In the genomic region with DNA sequence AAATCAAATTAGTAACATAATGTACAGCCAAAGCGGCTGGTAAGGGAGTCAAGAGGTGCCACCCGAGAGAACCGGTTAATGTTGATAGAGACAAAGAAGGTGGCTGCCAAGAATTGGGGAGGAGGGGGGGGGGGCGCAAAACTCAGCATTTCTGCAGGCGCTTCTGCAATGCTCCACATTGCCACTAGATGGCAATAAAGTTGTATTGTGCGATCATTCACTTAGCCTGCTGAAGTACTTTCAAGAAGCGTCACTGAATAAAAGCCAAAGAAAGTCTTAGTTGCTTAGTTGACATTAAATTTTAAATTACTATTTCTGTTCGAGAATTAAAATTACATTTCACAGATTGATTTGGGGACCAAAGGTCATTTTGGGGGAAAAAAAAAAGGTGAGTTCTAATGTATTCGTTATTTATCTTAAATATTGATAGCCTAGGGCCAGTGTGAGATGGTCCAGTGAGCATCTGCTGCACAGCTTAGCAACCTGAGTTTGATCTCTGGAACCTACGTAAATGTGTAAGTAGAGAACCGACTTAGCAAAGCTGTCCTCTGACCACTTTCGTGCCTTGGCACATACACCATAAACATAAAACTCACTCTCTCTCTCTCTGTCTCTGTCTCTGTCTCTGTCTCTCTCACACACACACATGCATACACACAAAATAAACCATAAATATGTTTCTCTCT, we compare ENCODE assay signal across 7 mouse cellular contexts.
A peak's percentile ranks its signal among the peaks of the same experiment; 100 is the strongest.
DNase-seq lines count a peak whose midpoint lies in the region; ATAC-seq and TF ChIP-seq lines count a peak whose summit lies in the region.

No protein-coding gene starts in this region.

- TF ChIP-seq POLR2A in small intestine, adult 2 months (IDR thresholded peaks at IDR 0.05; ENCODE audit: low read depth, low read length) = no peak

- peak; percentile 96 for TF ChIP-seq CTCF in hindbrain, postnatal 0 days (IDR thresholded peaks at IDR 0.05; ENCODE audit: low read depth)
- peak; percentile 51; the same call in 1 of the 2 replicates for TF ChIP-seq CTCF in small intestine, adult 2 months (IDR thresholded peaks at IDR 0.05; ENCODE audit: extremely low read depth, insufficient read length, insufficient replicate concordance, low read depth, low read length)

- no peak overlapping the region for H3K9ac ChIP-seq in hindbrain, postnatal 0 days (replicated peaks; ENCODE audit: low read length)

- peaks cover 15% of the 10 kb centered on the region for H3K27me3 ChIP-seq in embryonic facial prominence, embryonic 10.5 days (replicated peaks; ENCODE audit: low read depth, poor library complexity, severe bottlenecking)
- H3K27me3 ChIP-seq in hindbrain, postnatal 0 days (ENCODE audit: insufficient read depth, low read length) = no peaks in the 10 kb centered on the region
- H3K27me3 ChIP-seq in small intestine, adult 2 months (ENCODE audit: control insufficient read depth, insufficient read depth, low read length) = no peaks in the 10 kb centered on the region

- H3K36me3 ChIP-seq in embryonic facial prominence, embryonic 10.5 days (replicated peaks) = no peaks in the 10 kb centered on the region
- H3K36me3 ChIP-seq in hindbrain, postnatal 0 days (ENCODE audit: insufficient read depth, low read length) = no peaks in the 10 kb centered on the region
- no peaks in the 10 kb centered on the region for H3K36me3 ChIP-seq in small intestine, adult 2 months (ENCODE audit: control insufficient read depth, insufficient read depth, low read length)

- H3K27ac ChIP-seq in embryonic facial prominence, embryonic 10.5 days (replicated peaks) = no peak overlapping the region
- H3K27ac ChIP-seq in hindbrain, postnatal 0 days = no peak overlapping the region
- H3K27ac ChIP-seq in small intestine, adult 2 months (ENCODE audit: insufficient read depth, low read depth, low read length) = peak overlapping the region; percentile 20; the same call in 1 of the 2 replicates

- no peak overlapping the region for H3K4me3 ChIP-seq in embryonic facial prominence, embryonic 10.5 days
- H3K4me3 ChIP-seq in hindbrain, postnatal 0 days (ENCODE audit: low read length) = no peak overlapping the region
- H3K4me3 ChIP-seq in small intestine, adult 2 months (ENCODE audit: low read depth, low read length) = no peak overlapping the region

- 19% methylated on average over 12 of the region's 12 CpGs for WGBS in embryonic facial prominence, embryonic 10.5 days
- 12% methylated on average over 12 of the region's 12 CpGs for WGBS in hindbrain, postnatal 0 days
- 8% methylated on average over 12 of the region's 12 CpGs for WGBS in small intestine, adult 2 months

- peak overlapping the region; percentile 22; the same call in 1 of the 2 replicates for H3K4me2 ChIP-seq in hindbrain, postnatal 0 days (ENCODE audit: low read depth, low read length)

- peak; percentile 43 for DNase-seq in urinary bladder, postnatal 25 days (ENCODE audit: low spot score)
- no peak for DNase-seq in urinary bladder, postnatal 4 days (ENCODE audit: low spot score in 2 of 2)
- DNase-seq in adrenal gland, postnatal 14 days = peak; percentile 66
- peak; percentile 71 for DNase-seq in embryonic facial prominence, embryonic 10.5 days (ENCODE audit: low spot score)
- DNase-seq in hindbrain, postnatal 0 days (ENCODE audit: low spot score) = peak; percentile 93
- DNase-seq in lung, postnatal 14 days = peak; percentile 68

- H3K9me3 ChIP-seq in embryonic facial prominence, embryonic 10.5 days = no peaks in the 10 kb centered on the region
- H3K9me3 ChIP-seq in hindbrain, postnatal 0 days (ENCODE audit: low read length) = no peaks in the 10 kb centered on the region

- H3K4me1 ChIP-seq in embryonic facial prominence, embryonic 10.5 days = peaks cover 30% of the 10 kb centered on the region
- H3K4me1 ChIP-seq in hindbrain, postnatal 0 days (ENCODE audit: insufficient read depth, low read length) = peaks cover 9% of the 10 kb centered on the region
- H3K4me1 ChIP-seq in small intestine, adult 2 months (ENCODE audit: control insufficient read depth, insufficient read depth, insufficient read length, low read length) = peaks cover 14% of the 10 kb centered on the region

- no peak for ATAC-seq in hindbrain, postnatal 0 days

Comparison
In these comparisons a context has a peak if more than half of its experiments do, and no peak if none do; other contexts are left out.
1. DNase-seq: peak in urinary bladder, postnatal 25 days (single experiment), adrenal gland, postnatal 14 days (single experiment), embryonic facial prominence, embryonic 10.5 days (single experiment), hindbrain, postnatal 0 days (single experiment) and lung, postnatal 14 days (single experiment); none in urinary bladder, postnatal 4 days (0 of 2).